Mouse (Mus musculus) heart, embryonic 16.5 days (tissue): ENCODE results near the gene Acvr2a. TPM values are rescaled to one million over a fixed set of nuclear protein-coding genes. Genes with fewer than 3 reads are reported as not detected.

Source experiments
- ATAC-seq: fragments of 200-750 bp; cut with Nextera tagmentation; replicated peaks from 2 replicates; pipeline ENCODE4 v1.8.0; 2017; ENCODE audit warnings: moderate number of reproducible peaks; ENCODE audit not compliant: insufficient read depth, low FRiP score; ENCODE audit errors: extremely low read depth
- H3K27ac ChIP-seq: fragments of 300-500 bp; sonication (generic); 2 replicates; pipeline ENCODE4 v1.5.1; 2014; ENCODE audit warnings: mild to moderate bottlenecking, low read length, control low read depth, moderate library complexity
- H3K27me3 ChIP-seq: fragments of 300-500 bp; sonication (generic); 2 replicates; pipeline ENCODE4 v1.6.1; 2014; ENCODE audit warnings: low read length, mixed read lengths; ENCODE audit not compliant: control insufficient read depth, insufficient read depth
- H3K36me3 ChIP-seq: fragments of 300-500 bp; sonication (generic); 2 replicates; pipeline ENCODE4 v1.6.1; 2014; ENCODE audit not compliant: control insufficient read depth, insufficient read depth
- H3K4me1 ChIP-seq: fragments of 300-500 bp; sonication (generic); 2 replicates; pipeline ENCODE4 v1.6.1; 2014; ENCODE audit warnings: low read length, mixed read lengths; ENCODE audit not compliant: control insufficient read depth, insufficient read depth
- H3K4me2 ChIP-seq: fragments of 300-500 bp; sonication (generic); 2 replicates; pipeline ENCODE4 v1.6.1; 2014; ENCODE audit warnings: low read depth, mild to moderate bottlenecking, control low read depth, low read length
- H3K4me3 ChIP-seq: fragments of 300-500 bp; sonication (generic); 2 replicates; pipeline ENCODE4 v1.5.1; 2014; ENCODE audit warnings: mild to moderate bottlenecking, control low read depth, low read length
- H3K9ac ChIP-seq: fragments of 300-500 bp; sonication (generic); 2 replicates; pipeline ENCODE4 v1.6.1; 2014; ENCODE audit warnings: low read length, control low read depth
- H3K9me3 ChIP-seq: fragments of 300-500 bp; sonication (generic); replicated peaks from 2 replicates; pipeline ENCODE4 v1.6.1; 2016; ENCODE audit warnings: low read length; ENCODE audit not compliant: control insufficient read depth
- whole genome bisulfite sequencing: fragments of 180-500 bp; shearing (Covaris S2); extraction: QIAGEN DNeasy Blood & Tissue Kit; methylation state at CpG from one replicate; pipeline ENCODE4 v1.1.7; 2014; 5-methylcytosine and 5-hydroxymethylcytosine counted together
- polyA plus RNA-seq: library from polyadenylated mRNA; unstranded; fragments of >200 nt; fragmentation: Nextera tagmentation; extraction: Ambion mirVana; gene quantifications from 2 replicates; pipeline ENCODE4 v1.2.1, GENCODE M21; 2015

Acvr2a gene
- polyA plus RNA-seq, 1 experiment from 2014 or later: 9.5 TPM

GRCm38 (mm10) chr2:48947761-48948160, 133.9 kb downstream of the Acvr2a start:
- H3K36me3 ChIP-seq: no peaks in the 10 kb centered on the region
- peak overlapping the region; percentile 86 for H3K9ac ChIP-seq
- H3K27me3 ChIP-seq: no peaks in the 10 kb centered on the region
- no peak overlapping the region for H3K27ac ChIP-seq
- H3K4me2 ChIP-seq: peak overlapping the region; percentile 84
- H3K4me1 ChIP-seq: peaks cover 6% of the 10 kb centered on the region
- no peak for ATAC-seq
- H3K9me3 ChIP-seq: no peaks in the 10 kb centered on the region
- WGBS: 67% methylated on average over 3 of the region's 3 CpGs
- H3K4me3 ChIP-seq: peak overlapping the region; percentile 18

GRCm38 (mm10) chr2:48948841-48949584, 135.1 kb downstream of the Acvr2a start, which contains the start of gene Mbd5:
Gene Mbd5 (plus strand): TSS chr2:48949508.
- H3K27me3 ChIP-seq: no peaks in the 10 kb centered on the region
- H3K9me3 ChIP-seq: no peaks in the 10 kb centered on the region
- H3K4me1 ChIP-seq: peaks cover 6% of the 10 kb centered on the region
- peak within 1 kb of the TSS; percentile 94 for H3K4me3 ChIP-seq
- 0% methylated on average over 46 of the region's 49 CpGs for WGBS
- peak within 1 kb of the TSS; percentile 98 for H3K27ac ChIP-seq
- ATAC-seq: peak; percentile 99
- H3K9ac ChIP-seq: peak within 1 kb of the TSS; percentile 96
- no peaks in the 10 kb centered on the region for H3K36me3 ChIP-seq
- H3K4me2 ChIP-seq: peak within 1 kb of the TSS; percentile 84

GRCm38 (mm10) chr2:48949743-48950251, 135.9 kb downstream of the Acvr2a start:
- Histone ChIP-seq H3K36me3 (no peaks in the 10 kb centered on the region), H3K27me3 (no peaks in the 10 kb centered on the region), H3K9ac (peak overlapping the region; percentile 96), H3K4me1 (peaks cover 6% of the 10 kb centered on the region), H3K4me3 (peak overlapping the region; percentile 94), H3K9me3 (no peaks in the 10 kb centered on the region), H3K27ac (peak overlapping the region; percentile 98), H3K4me2 (peak overlapping the region; percentile 82)
- WGBS: 0% methylated on average over 9 of the region's 9 CpGs
- ATAC-seq: peak; percentile 39

GRCm38 (mm10) chr2:48950252-48950315, 136.2 kb downstream of the Acvr2a start, which contains the start of gene Orc4:
Gene Orc4 (minus strand): TSS chr2:48950277.
- peak within 1 kb of the TSS; percentile 98 for H3K27ac ChIP-seq
- peak within 1 kb of the TSS; percentile 96 for H3K9ac ChIP-seq
- no peak for ATAC-seq
- H3K4me2 ChIP-seq: peak within 1 kb of the TSS; percentile 82
- H3K4me3 ChIP-seq: peak within 1 kb of the TSS; percentile 94
- H3K27me3 ChIP-seq: no peaks in the 10 kb centered on the region
- no peaks in the 10 kb centered on the region for H3K9me3 ChIP-seq
- peaks cover 6% of the 10 kb centered on the region for H3K4me1 ChIP-seq
- WGBS: 0% methylated on average over 2 of the region's 2 CpGs
- H3K36me3 ChIP-seq: no peaks in the 10 kb centered on the region

GRCm38 (mm10) chr2:48950316-48950880, 136.5 kb downstream of the Acvr2a start:
- Histone ChIP-seq H3K9ac (peak overlapping the region; percentile 96), H3K27ac (peak overlapping the region; percentile 98), H3K4me1 (peaks cover 6% of the 10 kb centered on the region), H3K4me3 (peak overlapping the region; percentile 94), H3K36me3 (no peaks in the 10 kb centered on the region), H3K4me2 (peak overlapping the region; percentile 82), H3K27me3 (no peaks in the 10 kb centered on the region), H3K9me3 (no peaks in the 10 kb centered on the region)
- no peak; the same call in 1 of the 2 replicates for ATAC-seq
- 5% methylated on average over 5 of the region's 6 CpGs for WGBS

Other genes with a start within 250 kb of the Acvr2a start
- gene Mbd5, start 135.4 kb downstream of the Acvr2a start, polyA plus RNA-seq: 21.6 and 21.8 TPM in 2 replicates
- gene Orc4, start 136.2 kb downstream of the Acvr2a start, polyA plus RNA-seq: 77.6 and 82.6 TPM in 2 replicates